Comparison of ENCODE assay signal across 7 mouse cellular contexts in the genomic region with DNA sequence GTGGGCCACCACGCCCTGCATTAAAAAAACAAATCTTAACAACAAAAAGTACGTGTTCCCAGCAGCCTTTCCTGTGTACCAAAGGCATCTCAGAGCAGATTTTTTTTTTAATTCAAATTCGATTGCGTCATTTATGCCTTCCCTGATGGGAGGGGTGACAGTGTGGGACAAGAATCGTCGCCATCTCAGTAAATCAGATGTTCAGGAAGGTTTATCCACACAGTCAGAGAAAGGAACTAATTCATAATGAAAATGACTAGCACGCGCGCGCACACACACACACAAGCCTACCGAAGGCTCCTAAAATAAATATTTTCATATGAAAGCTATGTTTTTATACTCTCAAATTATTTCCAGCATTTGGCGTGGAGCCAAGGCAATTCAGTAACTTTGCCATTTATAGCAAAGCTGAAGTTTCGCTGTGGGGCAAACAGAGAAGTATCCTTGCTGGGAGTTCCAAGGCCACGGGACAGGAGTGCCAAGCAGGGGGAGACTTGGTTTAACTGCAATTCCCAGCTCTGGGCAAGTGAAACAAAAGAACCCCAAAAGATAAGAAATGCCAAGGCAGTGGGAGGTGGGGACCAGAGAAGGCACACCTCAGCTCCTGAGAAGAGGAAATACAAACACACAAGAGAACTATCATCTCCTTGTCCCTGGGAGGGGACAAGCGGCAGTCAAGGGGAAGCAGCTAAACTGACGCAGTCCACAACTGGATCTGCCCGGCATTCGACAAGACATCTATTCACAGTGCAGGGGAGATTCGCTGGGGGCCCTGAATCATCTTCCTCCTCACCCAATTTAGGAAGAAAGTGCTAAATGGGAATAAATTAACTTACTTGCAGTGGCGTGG. TPM values are rescaled to one million over a fixed set of nuclear protein-coding genes. Genes with fewer than 3 reads are reported as not detected.
DNase-seq lines count a peak whose midpoint lies in the region; ATAC-seq and TF ChIP-seq lines count a peak whose summit lies in the region.

No protein-coding gene starts in this region.

- H3K4me3 ChIP-seq in MEL (ENCODE audit: control insufficient read depth in 1 of 2, insufficient read depth in 1 of 2, low read depth in 2 of 2, low read length in 2 of 2) = no peak overlapping the region
- no peak overlapping the region for H3K4me3 ChIP-seq in heart, embryonic 14.5 days (ENCODE audit: control insufficient read depth in 1 of 2, insufficient read depth in 1 of 2, low read depth in 1 of 2, low read length in 2 of 2)
- H3K4me3 ChIP-seq in lung, embryonic 16.5 days (ENCODE audit: low read length) = 0 out of 2 replicates have a peak overlapping the region, but pooled peaks have one; percentile 6

- H3K4me1 ChIP-seq in MEL (ENCODE audit: control insufficient read depth in 1 of 2, insufficient read depth in 2 of 2, low read length in 2 of 2) = peaks cover 4 to 10% of the 10 kb centered on the region in 2 experiments
- H3K4me1 ChIP-seq in heart, embryonic 14.5 days (ENCODE audit: control insufficient read depth in 2 of 2, insufficient read depth in 2 of 2, low read length in 2 of 2) = peaks cover 21 to 39% of the 10 kb centered on the region in 2 experiments
- peaks cover 47% of the 10 kb centered on the region for H3K4me1 ChIP-seq in lung, embryonic 16.5 days (replicated peaks; ENCODE audit: control insufficient read depth, insufficient read depth, low read length)

- TF ChIP-seq RAD21 in MEL (IDR thresholded peaks at IDR 0.05; ENCODE audit: low read depth, low read length) = no peak

- no peaks in the 10 kb centered on the region; the same call in 1 of the 2 replicates for H3K79me2 ChIP-seq in MEL (ENCODE audit: control insufficient read depth, insufficient read depth, low read length, poor library complexity)

- peaks cover 0 to 6% of the 10 kb centered on the region in 2 experiments; a peak in 1 of 4 replicates for H3K36me3 ChIP-seq in MEL (ENCODE audit: control insufficient read depth in 1 of 2, insufficient read depth in 2 of 2, low read length in 2 of 2)
- no peaks in the 10 kb centered on the region for H3K36me3 ChIP-seq in heart, embryonic 14.5 days (ENCODE audit: control insufficient read depth, insufficient read depth, low read length)
- H3K36me3 ChIP-seq in lung, embryonic 16.5 days (ENCODE audit: control insufficient read depth, insufficient read depth, low read length) = no peaks in the 10 kb centered on the region

- no peak for TF ChIP-seq CTCF in MEL (IDR thresholded peaks at IDR 0.05 in 2 of 3, conservative IDR thresholded peaks at IDR 0.05 in 1 of 3; ENCODE audit: control insufficient read depth in 1 of 3, insufficient read depth in 1 of 3, low read depth in 2 of 3, low read length in 3 of 3, poor library complexity in 1 of 3, severe bottlenecking in 1 of 3)

- TF ChIP-seq POLR2A in MEL (IDR thresholded peaks at IDR 0.05; ENCODE audit: control insufficient read depth in 1 of 2, insufficient read depth in 1 of 2, low read depth in 1 of 2, low read length in 2 of 2, poor library complexity in 1 of 2) = no peak

- H3K9me3 ChIP-seq in MEL (replicated peaks; ENCODE audit: insufficient read depth, low read length) = no peaks in the 10 kb centered on the region
- no peaks in the 10 kb centered on the region for H3K9me3 ChIP-seq in heart, embryonic 14.5 days (ENCODE audit: control insufficient read depth, low read length)
- H3K9me3 ChIP-seq in lung, embryonic 16.5 days (ENCODE audit: control insufficient read depth, low read length) = no peaks in the 10 kb centered on the region

- no peak for ATAC-seq in heart, embryonic 14.5 days (ENCODE audit: insufficient number of reproducible peaks, insufficient read depth, low FRiP score, low read depth)
- ATAC-seq in lung, embryonic 16.5 days (ENCODE audit: low read depth) = peak; percentile 62

- no peaks in the 10 kb centered on the region for H3K27me3 ChIP-seq in MEL (ENCODE audit: control insufficient read depth in 1 of 2, insufficient read depth in 2 of 2, low read length in 2 of 2)
- H3K27me3 ChIP-seq in heart, embryonic 14.5 days (ENCODE audit: control insufficient read depth, insufficient read depth, low read length) = no peaks in the 10 kb centered on the region
- no peaks in the 10 kb centered on the region for H3K27me3 ChIP-seq in lung, embryonic 16.5 days (ENCODE audit: control insufficient read depth, insufficient read depth, low read depth, low read length)

- no peak overlapping the region for H3K27ac ChIP-seq in MEL (ENCODE audit: control insufficient read depth, low read depth, low read length)
- H3K27ac ChIP-seq in heart, embryonic 14.5 days (replicated peaks in 1 of 2; ENCODE audit: control insufficient read depth in 1 of 2, insufficient read depth in 1 of 2, low read depth in 2 of 2, low read length in 2 of 2) = peak overlapping the region; percentile 26 to 41; a peak in 2 of 4 replicates
- peak overlapping the region; percentile 75 for H3K27ac ChIP-seq in lung, embryonic 16.5 days (ENCODE audit: low read length)

- H3K9ac ChIP-seq in MEL (ENCODE audit: control insufficient read depth, low read depth, low read length, poor library complexity, severe bottlenecking) = no peak overlapping the region
- no peak overlapping the region for H3K9ac ChIP-seq in heart, embryonic 14.5 days (ENCODE audit: low read length)
- H3K9ac ChIP-seq in lung, embryonic 16.5 days (ENCODE audit: low read length) = peak overlapping the region; percentile 45

- no peak for TF ChIP-seq EP300 in MEL (IDR thresholded peaks at IDR 0.05; ENCODE audit: low read depth in 1 of 2, low read length in 2 of 2)

- H3K4me2 ChIP-seq in heart, embryonic 14.5 days (ENCODE audit: low read length) = no peak overlapping the region
- peak overlapping the region; percentile 34 for H3K4me2 ChIP-seq in lung, embryonic 16.5 days (ENCODE audit: low read depth, low read length)

- 75% methylated on average over 20 of the region's 20 CpGs for WGBS in heart, embryonic 14.5 days
- 29% methylated on average over 20 of the region's 20 CpGs for WGBS in lung, embryonic 16.5 days

- DNase-seq in A20 (ENCODE audit: low read depth, low spot score) (peak; percentile 74), MEL (ENCODE audit: low read depth, low spot score) (peak; percentile 39)
- no peak for DNase-seq in urinary bladder, postnatal 36 days (ENCODE audit: low spot score in 2 of 2)
- no peak for DNase-seq in layer of hippocampus, adult 9-10 months (ENCODE audit: low spot score)
- DNase-seq in spleen, postnatal 10 days (ENCODE audit: low spot score in 2 of 2) = no peak

TF ChIP-seq in MEL, 35 proteins besides CTCF, POLR2A, EP300 and RAD21:
- TF ChIP-seq ELF1 (IDR thresholded peaks at IDR 0.05; ENCODE audit: low read depth, low read length) (no peak), MAX (IDR thresholded peaks at IDR 0.05; ENCODE audit: low read length) (no peak), ETS1 (IDR thresholded peaks at IDR 0.05; ENCODE audit: low read depth, low read length) (no peak), MAZ (IDR thresholded peaks at IDR 0.05; ENCODE audit: low read depth, low read length) (no peak), POLR2AphosphoS2 (IDR thresholded peaks at IDR 0.05; ENCODE audit: low read length) (no peak), ZNF384 (IDR thresholded peaks at IDR 0.05; ENCODE audit: low read depth, low read length) (no peak), KAT2A (conservative IDR thresholded peaks at IDR 0.05; ENCODE audit: low read depth, low read length) (no peak), GATA1 (IDR thresholded peaks at IDR 0.05; ENCODE audit: low read depth, low read length) (no peak), MYC (IDR thresholded peaks at IDR 0.05; ENCODE audit: low read depth, low read length) (no peak), TAL1 (IDR thresholded peaks at IDR 0.05; ENCODE audit: low read length) (no peak), GABPA (IDR thresholded peaks at IDR 0.05; ENCODE audit: low read depth, low read length) (no peak), TCF12 (IDR thresholded peaks at IDR 0.05; ENCODE audit: low read depth, low read length) (no peak), CHD2 (IDR thresholded peaks at IDR 0.05; ENCODE audit: low read length) (no peak), SIN3A (IDR thresholded peaks at IDR 0.05; ENCODE audit: low read length) (no peak), SMC3 (IDR thresholded peaks at IDR 0.05; ENCODE audit: low read depth, low read length) (no peak), NRF1 (IDR thresholded peaks at IDR 0.05; ENCODE audit: insufficient read depth, low read depth, low read length, poor library complexity, severe bottlenecking) (no peak)

RNA-seq across cellular contexts. Expression of a gene that starts 34.1 kb away (rescaled TPM):
- 2.8 and 3.3 TPM in 2 replicates for total RNA-seq in MEL (2012; rRNA removed)
- 1 to 10 TPM in 1 of 2 experiments, not detected in 1; 6.1 TPM for polyA plus RNA-seq in MEL (2012; ENCODE audit: insufficient read depth in 1 of 2, insufficient read length in 2 of 2, low read depth in 1 of 2, low replicate concordance in 2 of 2, missing spikeins in 1 of 2)
- 11.4 and 16.3 TPM in 2 replicates for polyA plus RNA-seq in heart, embryonic 14.5 days (2014; fragmentation: Nextera tagmentation; extraction: Ambion mirVana)
- polyA plus RNA-seq in lung, embryonic 16.5 days (2015; fragmentation: Nextera tagmentation; extraction: Ambion mirVana) = 16.3 and 18.3 TPM in 2 replicates

Comparison
In these comparisons a context has a peak if more than half of its experiments do, and no peak if none do; other contexts are left out.
1. DNase-seq: peak in A20 (single experiment) and MEL (single experiment); none in urinary bladder, postnatal 36 days (0 of 2), layer of hippocampus, adult 9-10 months (single experiment) and spleen, postnatal 10 days (0 of 2).